7 mouse cellular contexts compared by ENCODE assay signal in the genomic region with DNA sequence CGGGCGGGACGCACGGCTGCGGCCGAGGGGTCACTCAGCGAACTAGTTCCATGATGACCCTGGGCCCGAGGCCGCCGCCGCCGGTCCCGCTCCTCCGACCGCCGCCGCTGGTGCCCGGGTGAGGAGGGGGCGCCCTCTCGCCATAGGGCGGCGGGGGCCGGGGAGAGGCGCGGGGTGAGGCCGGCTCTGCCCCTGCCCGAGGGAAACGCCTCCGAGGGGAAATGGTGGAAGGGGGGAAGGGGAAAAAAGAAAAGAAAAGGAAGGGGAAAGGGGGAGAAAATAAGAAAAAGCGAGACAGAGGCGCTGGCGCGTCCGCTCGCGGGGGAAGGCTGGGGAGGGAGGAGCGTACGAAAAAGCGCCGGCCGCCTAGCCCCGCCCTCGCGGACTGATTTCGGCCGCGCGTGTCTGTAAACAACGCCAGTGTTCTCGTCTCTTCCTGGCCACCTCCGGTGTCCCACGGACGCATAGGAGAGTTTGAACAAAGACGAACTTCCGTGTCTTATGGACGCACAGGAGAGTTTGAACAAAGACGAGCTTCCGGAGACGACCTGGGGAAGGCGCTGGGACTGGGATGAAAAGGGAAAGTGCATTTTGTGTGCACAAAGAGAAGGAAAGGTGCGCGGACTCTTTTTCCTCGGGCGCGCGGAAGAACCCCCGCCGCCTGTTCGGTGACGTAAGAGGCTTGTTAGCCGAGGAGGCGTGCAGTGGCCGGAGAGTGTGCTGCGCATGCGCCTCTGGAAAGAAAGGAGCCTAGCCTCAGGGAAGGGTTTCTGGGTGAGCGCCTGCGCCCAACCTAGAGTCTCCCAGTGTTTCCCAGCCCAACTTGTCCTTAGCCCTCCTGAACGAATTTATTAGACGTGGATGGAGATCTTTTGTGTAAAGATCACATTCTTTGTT. TPM values are rescaled to one million over a fixed set of nuclear protein-coding genes. Genes with fewer than 3 reads are reported as not detected.
DNase-seq lines count a peak whose midpoint lies in the region; ATAC-seq and TF ChIP-seq lines count a peak whose summit lies in the region.

TSS of gene Ccni (minus strand) at position 387 of the 897 bp plus-strand sequence.
TSS of gene 2010109A12Rik (plus strand) at position 410 of the 897 bp plus-strand sequence.

- peak within 1 kb of the TSS; percentile 89 for H3K9ac ChIP-seq in intestine, postnatal 0 days (ENCODE audit: low read depth, low read length)
- H3K9ac ChIP-seq in midbrain, embryonic 12.5 days (replicated peaks) = peak within 1 kb of the TSS; percentile 97

- H3K4me1 ChIP-seq in intestine, postnatal 0 days (replicated peaks; ENCODE audit: control insufficient read depth, insufficient read depth, low read length) = peaks cover 9% of the 10 kb centered on the region; the same call in 1 of the 2 replicates
- peaks cover 18% of the 10 kb centered on the region; the same call in 1 of the 2 replicates for H3K4me1 ChIP-seq in midbrain, embryonic 12.5 days
- no peaks in the 10 kb centered on the region for H3K4me1 ChIP-seq in small intestine, adult 2 months (ENCODE audit: control insufficient read depth, insufficient read depth, insufficient read length, low read length)

- peak within 1 kb of the TSS; percentile 69 for H3K4me2 ChIP-seq in intestine, postnatal 0 days (replicated peaks; ENCODE audit: low read depth)
- peak within 1 kb of the TSS; percentile 69 for H3K4me2 ChIP-seq in midbrain, embryonic 12.5 days (replicated peaks)

- no peak for TF ChIP-seq CTCF in intestine, postnatal 0 days (IDR thresholded peaks at IDR 0.05; ENCODE audit: low read depth)
- TF ChIP-seq CTCF in small intestine, adult 2 months (IDR thresholded peaks at IDR 0.05; ENCODE audit: extremely low read depth, insufficient read length, insufficient replicate concordance, low read depth, low read length) = no peak

- peak; percentile 72 for TF ChIP-seq POLR2A in small intestine, adult 2 months (IDR thresholded peaks at IDR 0.05; ENCODE audit: low read depth, low read length)

- peak within 1 kb of the TSS; percentile 95 for H3K4me3 ChIP-seq in intestine, postnatal 0 days (ENCODE audit: low read depth, low read length)
- peak within 1 kb of the TSS; percentile 93 for H3K4me3 ChIP-seq in midbrain, embryonic 12.5 days
- H3K4me3 ChIP-seq in small intestine, adult 2 months (ENCODE audit: low read depth, low read length) = peak within 1 kb of the TSS; percentile 97

- intact Hi-C loops in left cerebral cortex, postnatal 4 days (cut with DNase I) = loop anchor here (2.0 kb wide), 1 partner anchor 60 kb away; the partner anchor contains the start of gene Ccng2

- DNase-seq in adrenal gland, adult 8-10 months = peak; percentile 90
- DNase-seq in embryo, embryonic 9.5 days (ENCODE audit: extremely low spot score) = peak; percentile 95
- DNase-seq in gastrocnemius, postnatal 4 days (ENCODE audit: low spot score in 2 of 2) = peak; percentile 91 to 95
- peak; percentile 96 for DNase-seq in left cerebral cortex, postnatal 4 days

- H3K27me3 ChIP-seq in intestine, postnatal 0 days (replicated peaks; ENCODE audit: control insufficient read depth, insufficient read depth, low read length) = no peaks in the 10 kb centered on the region
- no peaks in the 10 kb centered on the region for H3K27me3 ChIP-seq in midbrain, embryonic 12.5 days
- no peaks in the 10 kb centered on the region for H3K27me3 ChIP-seq in small intestine, adult 2 months (ENCODE audit: control insufficient read depth, insufficient read depth, low read length)

- under 1% methylated on average over 75 of the region's 79 CpGs for WGBS in intestine, postnatal 0 days
- under 1% methylated on average over 79 of the region's 79 CpGs for WGBS in midbrain, embryonic 12.5 days
- WGBS in small intestine, adult 2 months = under 1% methylated on average over 79 of the region's 79 CpGs

- no peaks in the 10 kb centered on the region for H3K9me3 ChIP-seq in intestine, postnatal 0 days (ENCODE audit: control insufficient read depth)
- no peaks in the 10 kb centered on the region for H3K9me3 ChIP-seq in midbrain, embryonic 12.5 days

- H3K36me3 ChIP-seq in intestine, postnatal 0 days (ENCODE audit: control insufficient read depth, insufficient read depth) = no peaks in the 10 kb centered on the region
- H3K36me3 ChIP-seq in midbrain, embryonic 12.5 days = peaks cover 8% of the 10 kb centered on the region
- peaks cover 5% of the 10 kb centered on the region for H3K36me3 ChIP-seq in small intestine, adult 2 months (ENCODE audit: control insufficient read depth, insufficient read depth, low read length)

- ATAC-seq in intestine, postnatal 0 days = peak; percentile 98
- ATAC-seq in midbrain, embryonic 12.5 days (ENCODE audit: low FRiP score, low read depth) = peak; percentile 95

- H3K27ac ChIP-seq in intestine, postnatal 0 days (ENCODE audit: low read depth, low read length) = peak within 1 kb of the TSS; percentile 97
- peak within 1 kb of the TSS; percentile 93 for H3K27ac ChIP-seq in midbrain, embryonic 12.5 days (replicated peaks)
- H3K27ac ChIP-seq in small intestine, adult 2 months (ENCODE audit: insufficient read depth, low read depth, low read length) = peak within 1 kb of the TSS; percentile 88

RNA-seq across cellular contexts. Expression of gene Ccni, which starts in this region (rescaled TPM):
- 100 to 1,000 TPM; 148 to 209 (median 180) TPM for total RNA-seq in adrenal gland, adult 8-10 months (2022)
- total RNA-seq in gastrocnemius, postnatal 4 days (2021) = 100 to 1,000 TPM; 159 to 164 TPM
- 68.1 and 71.0 TPM in 2 replicates for polyA plus RNA-seq in intestine, postnatal 0 days (2015; fragmentation: Nextera tagmentation; extraction: Ambion mirVana)
- total RNA-seq in left cerebral cortex, postnatal 4 days (2021) = 100 to 1,000 TPM; 267 to 277 TPM
- polyA plus RNA-seq in midbrain, embryonic 12.5 days (2016; fragmentation: Nextera tagmentation; extraction: Ambion mirVana) = 166 and 193 TPM in 2 replicates
- polyA plus RNA-seq in small intestine, adult 2 months (2012; rRNA removed) = 36.8 and 117 TPM in 2 replicates

RNA-seq across cellular contexts. Expression of gene 2010109A12Rik, which starts in this region (rescaled TPM):
- 1 to 10 TPM in 1 of 4 experiments, under 1 TPM in 3; 0.65 to 1.3 (median 0.81) TPM for total RNA-seq in adrenal gland, adult 8-10 months (2022)
- under 1 TPM; 0.60 to 0.61 TPM for total RNA-seq in gastrocnemius, postnatal 4 days (2021)
- 1.0 and 1.3 TPM in 2 replicates for polyA plus RNA-seq in intestine, postnatal 0 days (2015; fragmentation: Nextera tagmentation; extraction: Ambion mirVana)
- total RNA-seq in left cerebral cortex, postnatal 4 days (2021) = under 1 TPM in 1 of 2 experiments, not detected in 1; 0.98 TPM
- 1.9 and 2.0 TPM in 2 replicates for polyA plus RNA-seq in midbrain, embryonic 12.5 days (2016; fragmentation: Nextera tagmentation; extraction: Ambion mirVana)
- polyA plus RNA-seq in small intestine, adult 2 months (2012; rRNA removed) = not detected in 2 replicates

Comparison
In these comparisons a context has a peak if more than half of its experiments do, and no peak if none do; other contexts are left out.
1. Peak in every context shown above with its lines: DNase-seq, ATAC-seq, H3K4me3 ChIP-seq and H3K27ac ChIP-seq.